8 mouse cellular contexts compared by ENCODE assay signal in genomic region chr13:111936081-111936857, GRCm38 (mm10).
A peak's percentile ranks its signal among the peaks of the same experiment; 100 is the strongest.
DNase-seq lines count a peak whose midpoint lies in the region; ATAC-seq and TF ChIP-seq lines count a peak whose summit lies in the region.

No protein-coding gene starts in this region.

- peak; percentile 65 for ATAC-seq in midbrain, embryonic 15.5 days (replicated peaks)

- TF ChIP-seq POLR2A in small intestine, adult 2 months (IDR thresholded peaks at IDR 0.05; ENCODE audit: low read depth, low read length): no peak

- H3K27ac ChIP-seq in midbrain, embryonic 15.5 days: no peak overlapping the region
- no peak overlapping the region for H3K27ac ChIP-seq in midbrain, embryonic 10.5 days (replicated peaks)
- peak overlapping the region; percentile 73 for H3K27ac ChIP-seq in small intestine, adult 2 months (ENCODE audit: insufficient read depth, low read depth, low read length)
- no peak overlapping the region for H3K27ac ChIP-seq in limb, embryonic 10.5 days

- no peak for DNase-seq in midbrain, embryonic 10.5 days (ENCODE audit: low spot score)
- peak; percentile 58 for DNase-seq in adrenal gland, postnatal 25 days
- peak; percentile 80 for DNase-seq in heart, adult 9 months (ENCODE audit: low spot score in 2 of 2)
- peak; percentile 77 to 89 for DNase-seq in kidney, adult 8-10 months
- DNase-seq in lung, adult 18-20 months: peak; percentile 75 to 77
- no peak for DNase-seq in limb, embryonic 10.5 days (ENCODE audit: low spot score)

- H3K36me3 ChIP-seq in midbrain, embryonic 15.5 days (replicated peaks): no peaks in the 10 kb centered on the region
- no peaks in the 10 kb centered on the region for H3K36me3 ChIP-seq in midbrain, embryonic 10.5 days
- H3K36me3 ChIP-seq in small intestine, adult 2 months (ENCODE audit: control insufficient read depth, insufficient read depth, low read length): no peaks in the 10 kb centered on the region
- no peaks in the 10 kb centered on the region for H3K36me3 ChIP-seq in limb, embryonic 10.5 days

- 69% methylated on average over 9 of the region's 9 CpGs for WGBS in midbrain, embryonic 15.5 days
- WGBS in midbrain, embryonic 10.5 days: 77% methylated on average over 9 of the region's 9 CpGs
- WGBS in small intestine, adult 2 months: 17% methylated on average over 9 of the region's 9 CpGs
- 73% methylated on average over 9 of the region's 9 CpGs for WGBS in limb, embryonic 10.5 days

- H3K4me1 ChIP-seq in midbrain, embryonic 15.5 days: peaks cover 5% of the 10 kb centered on the region
- H3K4me1 ChIP-seq in midbrain, embryonic 10.5 days: peaks cover 8% of the 10 kb centered on the region
- H3K4me1 ChIP-seq in small intestine, adult 2 months (ENCODE audit: control insufficient read depth, insufficient read depth, insufficient read length, low read length): peaks cover 17% of the 10 kb centered on the region
- H3K4me1 ChIP-seq in limb, embryonic 10.5 days: peaks cover 11% of the 10 kb centered on the region

- no peak overlapping the region for H3K9ac ChIP-seq in midbrain, embryonic 15.5 days

- no peaks in the 10 kb centered on the region for H3K27me3 ChIP-seq in midbrain, embryonic 15.5 days (replicated peaks)
- H3K27me3 ChIP-seq in midbrain, embryonic 10.5 days (ENCODE audit: low read depth, poor library complexity, severe bottlenecking): no peaks in the 10 kb centered on the region
- H3K27me3 ChIP-seq in small intestine, adult 2 months (ENCODE audit: control insufficient read depth, insufficient read depth, low read length): no peaks in the 10 kb centered on the region
- no peaks in the 10 kb centered on the region for H3K27me3 ChIP-seq in limb, embryonic 10.5 days (ENCODE audit: low read depth, poor library complexity, severe bottlenecking)

- H3K4me2 ChIP-seq in midbrain, embryonic 15.5 days: no peak overlapping the region

- no peak overlapping the region for H3K4me3 ChIP-seq in midbrain, embryonic 15.5 days
- no peak overlapping the region for H3K4me3 ChIP-seq in midbrain, embryonic 10.5 days
- H3K4me3 ChIP-seq in small intestine, adult 2 months (ENCODE audit: low read depth, low read length): no peak overlapping the region
- H3K4me3 ChIP-seq in limb, embryonic 10.5 days: no peak overlapping the region

- H3K9me3 ChIP-seq in midbrain, embryonic 15.5 days: no peaks in the 10 kb centered on the region
- H3K9me3 ChIP-seq in midbrain, embryonic 10.5 days (replicated peaks): no peaks in the 10 kb centered on the region
- no peaks in the 10 kb centered on the region for H3K9me3 ChIP-seq in limb, embryonic 10.5 days (replicated peaks)

- TF ChIP-seq CTCF in small intestine, adult 2 months (IDR thresholded peaks at IDR 0.05; ENCODE audit: extremely low read depth, insufficient read length, insufficient replicate concordance, low read depth, low read length): no peak

Comparison
In these comparisons a context has a peak if more than half of its experiments do, and no peak if none do; other contexts are left out.
1. DNase-seq: peak in adrenal gland, postnatal 25 days (single experiment), heart, adult 9 months (2 of 2), kidney, adult 8-10 months (2 of 2) and lung, adult 18-20 months (2 of 2); none in midbrain, embryonic 10.5 days (single experiment) and limb, embryonic 10.5 days (single experiment).